Mouse (Mus musculus) kidney, postnatal 25 days (tissue): ENCODE measurements around the gene Dusp3.

ENCODE experiments used
- DNase-seq, 2 experiments: peaks; one replicate each; pipeline ENCODE4 v3.0.0; 2021; ENCODE audit warnings: mixed read lengths in 2 of 2

Dusp3 gene

GRCm38 (mm10) chr11:101986913-101987312 lies at the start of gene Dusp3:
Gene Dusp3, minus strand, starts transcription at chr11:101987013.
- no peak for DNase-seq

- no peak for DNase-seq
These were observed 49.5 kb upstream of the Dusp3 start for GRCm38 (mm10) chr11:102036336-102036735.

GRCm38 (mm10) chr11:102035456-102035960 lies 48.7 kb upstream of the Dusp3 start:
- no peak for DNase-seq

GRCm38 (mm10) chr11:102034887-102035286 lies 48.1 kb upstream of the Dusp3 start:
- DNase-seq, result no peak

- DNase-seq, result no peak
These were observed 46.3 kb upstream of the Dusp3 start for GRCm38 (mm10) chr11:102033055-102033591.

- DNase-seq, result no peak
These were observed 44.3 kb upstream of the Dusp3 start for GRCm38 (mm10) chr11:102031149-102031548.

GRCm38 (mm10) chr11:102029966-102030365 lies 43.2 kb upstream of the Dusp3 start:
- DNase-seq, result no peak

- no peak for DNase-seq
These were observed 42.5 kb upstream of the Dusp3 start for GRCm38 (mm10) chr11:102029304-102029703.

GRCm38 (mm10) chr11:102028087-102028816 lies 41.4 kb upstream of the Dusp3 start, which contains the start of gene Mpp3:
Gene Mpp3, minus strand, starts transcription at chr11:102028461.
- DNase-seq, result no peak

- no peak for DNase-seq
These were observed 40.7 kb upstream of the Dusp3 start for GRCm38 (mm10) chr11:102027361-102028017.

GRCm38 (mm10) chr11:102026694-102027360 lies 40.0 kb upstream of the Dusp3 start:
- peak; percentile 71 to 89 for DNase-seq

- no peak for DNase-seq
These were observed 39.3 kb upstream of the Dusp3 start for GRCm38 (mm10) chr11:102025991-102026660.

- DNase-seq, result no peak
These were observed 38.5 kb upstream of the Dusp3 start for GRCm38 (mm10) chr11:102025354-102025753.

- DNase-seq, result no peak
These were observed 38.1 kb upstream of the Dusp3 start for GRCm38 (mm10) chr11:102024875-102025274.

GRCm38 (mm10) chr11:102024084-102024758 lies 37.4 kb upstream of the Dusp3 start:
- DNase-seq, result no peak

- no peak for DNase-seq
These were observed 36.6 kb upstream of the Dusp3 start for GRCm38 (mm10) chr11:102023406-102023805.

GRCm38 (mm10) chr11:102021196-102021595 lies 34.4 kb upstream of the Dusp3 start:
- DNase-seq, result no peak

GRCm38 (mm10) chr11:102019736-102020135 lies 32.9 kb upstream of the Dusp3 start:
- DNase-seq, result no peak

GRCm38 (mm10) chr11:102016136-102016535 lies 29.3 kb upstream of the Dusp3 start:
- DNase-seq, result peak; percentile 33 to 62

GRCm38 (mm10) chr11:102015472-102015871 lies 28.7 kb upstream of the Dusp3 start:
- no peak for DNase-seq

- no peak for DNase-seq
These were observed 26.4 kb upstream of the Dusp3 start for GRCm38 (mm10) chr11:102013201-102013600.

- no peak for DNase-seq
These were observed 24.7 kb upstream of the Dusp3 start for GRCm38 (mm10) chr11:102011510-102011909.
